Mouse (Mus musculus) midbrain, embryonic 16.5 days (tissue): ENCODE results near the gene Mical1. TPM values are rescaled to one million over a fixed set of nuclear protein-coding genes. Genes with fewer than 3 reads are reported as not detected.

Experiments
- ATAC-seq: fragments of 200-750 bp; cut with Nextera tagmentation; 2 replicates; pipeline ENCODE4 v1.8.0; 2017; ENCODE audit warnings: moderate TSS enrichment
- H3K27ac ChIP-seq: fragments of 300-500 bp; sonication (generic); 2 replicates; pipeline ENCODE4 v1.5.1; 2014; ENCODE audit warnings: mild to moderate bottlenecking, low read length, mixed read lengths
- H3K27me3 ChIP-seq: fragments of 300-500 bp; sonication (generic); 2 replicates; pipeline ENCODE4 v1.6.1; 2014; ENCODE audit warnings: low read depth, low read length, mixed read lengths; ENCODE audit not compliant: control insufficient read depth, insufficient read depth
- H3K36me3 ChIP-seq: fragments of 300-500 bp; sonication (generic); 2 replicates; pipeline ENCODE4 v1.6.1; 2014; ENCODE audit warnings: mild to moderate bottlenecking, low read length, moderate library complexity, mixed read lengths; ENCODE audit not compliant: control insufficient read depth, insufficient read depth
- H3K4me1 ChIP-seq: fragments of 300-500 bp; sonication (generic); 2 replicates; pipeline ENCODE4 v1.6.1; 2014; ENCODE audit warnings: mild to moderate bottlenecking, low read length, mixed read lengths; ENCODE audit not compliant: control insufficient read depth, insufficient read depth
- H3K4me2 ChIP-seq: fragments of 300-500 bp; sonication (generic); 2 replicates; pipeline ENCODE4 v1.6.1; 2014; ENCODE audit warnings: mild to moderate bottlenecking, low read length, mixed read lengths
- H3K4me3 ChIP-seq: fragments of 300-500 bp; sonication (generic); 2 replicates; pipeline ENCODE4 v1.5.1; 2014; ENCODE audit warnings: low read depth, mild to moderate bottlenecking, low read length, moderate library complexity, mixed read lengths
- H3K9ac ChIP-seq: fragments of 300-500 bp; sonication (generic); 2 replicates; pipeline ENCODE4 v1.6.1; 2014; ENCODE audit warnings: low read depth, low read length, mixed read lengths
- H3K9me3 ChIP-seq: fragments of 300-500 bp; sonication (generic); replicated peaks from 2 replicates; pipeline ENCODE4 v1.6.1; 2014; ENCODE audit warnings: mild to moderate bottlenecking, low read length, mixed read lengths; ENCODE audit not compliant: control insufficient read depth, poor library complexity, severe bottlenecking
- WGBS: fragments of 180-500 bp; shearing (Covaris S2); extraction: QIAGEN DNeasy Blood & Tissue Kit; methylation state at CpG from one replicate; pipeline ENCODE4 v1.1.7; 2014; 5-methylcytosine and 5-hydroxymethylcytosine counted together
- polyA plus RNA-seq: library from polyadenylated mRNA; unstranded; fragments of >200 nt; fragmentation: Nextera tagmentation; extraction: Ambion mirVana; gene quantifications from 2 replicates; pipeline ENCODE4 v1.2.1, GENCODE M21; 2015

Mical1 gene
- polyA plus RNA-seq, 1 experiment from 2014 or later, result 23.2 TPM

- no peak for ATAC-seq
- H3K4me2 ChIP-seq, result no peak overlapping the region
- no peak overlapping the region for H3K4me3 ChIP-seq
- no peak overlapping the region for H3K9ac ChIP-seq
- no peaks in the 10 kb centered on the region for H3K36me3 ChIP-seq
- H3K4me1 ChIP-seq, result peaks cover 12% of the 10 kb centered on the region
- 94% methylated on average over 16 of the region's 16 CpGs for WGBS
- H3K9me3 ChIP-seq, result no peaks in the 10 kb centered on the region
- H3K27ac ChIP-seq, result no peak overlapping the region
- no peaks in the 10 kb centered on the region for H3K27me3 ChIP-seq
Measured at GRCm38 (mm10) chr10:41485778-41486177, 9.7 kb downstream of the Mical1 start.

GRCm38 (mm10) chr10:41486506-41487170 lies 10.5 kb downstream of the Mical1 start:
- Histone ChIP-seq H3K4me3 (no peak overlapping the region), H3K27me3 (0 out of 2 replicates have a peak, but pooled peaks cover 2% of the 10 kb centered on the region), H3K4me2 (no peak overlapping the region), H3K9ac (no peak overlapping the region), H3K27ac (no peak overlapping the region), H3K4me1 (peaks cover 14% of the 10 kb centered on the region), H3K36me3 (no peaks in the 10 kb centered on the region), H3K9me3 (no peaks in the 10 kb centered on the region)
- ATAC-seq, result no peak
- WGBS, result 68% methylated on average over 14 of the region's 14 CpGs

GRCm38 (mm10) chr10:41488877-41489276 lies 12.8 kb downstream of the Mical1 start:
- H3K27ac ChIP-seq, result no peak overlapping the region
- 0 out of 2 replicates have a peak, but pooled peaks cover 3% of the 10 kb centered on the region for H3K27me3 ChIP-seq
- peak overlapping the region; percentile 96 for H3K4me2 ChIP-seq
- H3K9me3 ChIP-seq, result no peaks in the 10 kb centered on the region
- H3K4me3 ChIP-seq, result peak overlapping the region; percentile 78
- 50% methylated on average over 7 of the region's 7 CpGs for WGBS
- no peak for ATAC-seq
- H3K36me3 ChIP-seq, result no peaks in the 10 kb centered on the region
- peaks cover 14% of the 10 kb centered on the region for H3K4me1 ChIP-seq
- H3K9ac ChIP-seq, result 0 out of 2 replicates have a peak overlapping the region, but pooled peaks have one; percentile 5

GRCm38 (mm10) chr10:41489294-41489693 lies 13.2 kb downstream of the Mical1 start:
- Histone ChIP-seq H3K36me3 (no peaks in the 10 kb centered on the region), H3K4me2 (peak overlapping the region; percentile 96), H3K9me3 (no peaks in the 10 kb centered on the region), H3K4me3 (peak overlapping the region; percentile 78), H3K9ac (peak overlapping the region; percentile 52; the same call in 1 of the 2 replicates), H3K27me3 (0 out of 2 replicates have a peak, but pooled peaks cover 3% of the 10 kb centered on the region), H3K27ac (no peak overlapping the region), H3K4me1 (peaks cover 14% of the 10 kb centered on the region)
- peak; percentile 6; the same call in 1 of the 2 replicates for ATAC-seq
- 31% methylated on average over 8 of the region's 8 CpGs for WGBS

- Histone ChIP-seq H3K9ac (peak within 1 kb of the TSS; percentile 76), H3K27ac (peak within 1 kb of the TSS; percentile 47), H3K4me3 (peak within 1 kb of the TSS; percentile 78), H3K27me3 (0 out of 2 replicates have a peak, but pooled peaks cover 3% of the 10 kb centered on the region), H3K36me3 (no peaks in the 10 kb centered on the region), H3K4me2 (peak within 1 kb of the TSS; percentile 96), H3K9me3 (no peaks in the 10 kb centered on the region), H3K4me1 (peaks cover 14% of the 10 kb centered on the region)
- peak; percentile 95 for ATAC-seq
- WGBS, result under 1% methylated on average over 50 of the region's 50 CpGs
Measured at GRCm38 (mm10) chr10:41489708-41490517, 13.8 kb downstream of the Mical1 start, which contains the start of the genes Smpd2 and Ppil6. Gene Smpd2 (minus strand): TSS chr10:41490369. Gene Ppil6 (plus strand): TSS chr10:41490439.

GRCm38 (mm10) chr10:41490518-41490873 lies 14.4 kb downstream of the Mical1 start:
- peak overlapping the region; percentile 76 for H3K9ac ChIP-seq
- H3K27me3 ChIP-seq, result 0 out of 2 replicates have a peak, but pooled peaks cover 3% of the 10 kb centered on the region
- peak; percentile 65; the same call in 1 of the 2 replicates for ATAC-seq
- H3K4me2 ChIP-seq, result peak overlapping the region; percentile 96
- H3K4me3 ChIP-seq, result peak overlapping the region; percentile 78
- peak overlapping the region; percentile 47; the same call in 1 of the 2 replicates for H3K27ac ChIP-seq
- H3K9me3 ChIP-seq, result no peaks in the 10 kb centered on the region
- H3K36me3 ChIP-seq, result no peaks in the 10 kb centered on the region
- H3K4me1 ChIP-seq, result peaks cover 14% of the 10 kb centered on the region
- under 1% methylated on average over 29 of the region's 29 CpGs for WGBS

GRCm38 (mm10) chr10:41491111-41491510 lies 15.0 kb downstream of the Mical1 start:
- Histone ChIP-seq H3K4me3 (peak overlapping the region; percentile 78), H3K4me1 (peaks cover 14% of the 10 kb centered on the region), H3K36me3 (no peaks in the 10 kb centered on the region), H3K9ac (no peak overlapping the region), H3K27me3 (0 out of 2 replicates have a peak, but pooled peaks cover 3% of the 10 kb centered on the region), H3K4me2 (peak overlapping the region; percentile 96), H3K27ac (no peak overlapping the region), H3K9me3 (no peaks in the 10 kb centered on the region)
- WGBS, result 38% methylated on average over 4 of the region's 4 CpGs
- no peak for ATAC-seq

- Histone ChIP-seq H3K9me3 (no peaks in the 10 kb centered on the region), H3K36me3 (no peaks in the 10 kb centered on the region), H3K4me1 (no peaks in the 10 kb centered on the region), H3K27me3 (no peaks in the 10 kb centered on the region), H3K27ac (no peak overlapping the region), H3K4me3 (no peak overlapping the region), H3K4me2 (no peak overlapping the region), H3K9ac (no peak overlapping the region)
- 59% methylated on average over 4 of the region's 4 CpGs for WGBS
- no peak for ATAC-seq
Measured at GRCm38 (mm10) chr10:41500941-41501340, 24.8 kb downstream of the Mical1 start.
